Mouse (Mus musculus) olfactory bulb, adult 2 months (tissue): ENCODE data around the gene Kif22. TPM values are rescaled to one million over a fixed set of nuclear protein-coding genes. Genes with fewer than 3 reads are reported as not detected.

Experiments used
- H3K27ac ChIP-seq: fragments of 200-500 bp; 2 replicates; pipeline ENCODE4 v1.5.1; 2012; ENCODE audit warnings: low read depth, low read length; ENCODE audit not compliant: insufficient read depth
- H3K4me1 ChIP-seq: fragments of 200-500 bp; 2 replicates; pipeline ENCODE4 v1.6.1; 2012; ENCODE audit warnings: low read length; ENCODE audit not compliant: control insufficient read depth, insufficient read depth
- H3K4me3 ChIP-seq: fragments of 200-500 bp; 2 replicates; pipeline ENCODE4 v1.5.1; 2012; ENCODE audit warnings: mild to moderate bottlenecking, low read depth, low read length, moderate library complexity; ENCODE audit not compliant: insufficient read depth
- CTCF ChIP-seq: fragments of 200-500 bp; IDR thresholded peaks from 2 replicates; pipeline ENCODE4 v1.5.1; 2012; ENCODE audit warnings: low read depth, mild to moderate bottlenecking, low read length, moderate library complexity; ENCODE audit not compliant: insufficient read depth
- POLR2A ChIP-seq: fragments of 200-500 bp; IDR thresholded peaks from 2 replicates; pipeline ENCODE4 v1.6.1; 2012; ENCODE audit warnings: mild to moderate bottlenecking, low read depth, low read length, moderate library complexity; ENCODE audit not compliant: insufficient read depth
- WGBS: fragments of 180-500 bp; shearing (Covaris S2); methylation state at CpG from one replicate; pipeline ENCODE4 v1.1.7; 2018; 5-methylcytosine and 5-hydroxymethylcytosine counted together
- polyA plus RNA-seq: library from polyadenylated mRNA; stranded (reverse); fragments of >200 nt; gene quantifications from 2 replicates; pipeline ENCODE4 v1.2.4, GENCODE M21; 2012; ENCODE audit warnings: low replicate concordance; ENCODE audit not compliant: missing spikeins, insufficient read depth, insufficient read length

Kif22 gene
- polyA plus RNA-seq, 1 experiment: not detected

- TF ChIP-seq POLR2A (no peak), CTCF (peak; percentile 32)
- WGBS: 2% methylated on average over 30 of the region's 30 CpGs
- Histone ChIP-seq H3K4me1 (peaks cover 48% of the 10 kb centered on the region), H3K4me3 (peak overlapping the region; percentile 97), H3K27ac (peak overlapping the region; percentile 79)
These were observed 17.3 kb downstream of the Kif22 start for GRCm38 (mm10) chr7:127024755-127025555.

- Histone ChIP-seq H3K4me3 (peak overlapping the region; percentile 97), H3K4me1 (peaks cover 57% of the 10 kb centered on the region), H3K27ac (0 out of 2 replicates have a peak overlapping the region, but pooled peaks have one; percentile 79)
- WGBS: 12% methylated on average over 19 of the region's 19 CpGs
- TF ChIP-seq POLR2A: no peak
- no peak for TF ChIP-seq CTCF
These were observed 18.2 kb downstream of the Kif22 start for GRCm38 (mm10) chr7:127023896-127024690.

GRCm38 (mm10) chr7:127023272-127023691 lies 19.0 kb downstream of the Kif22 start:
- TF ChIP-seq POLR2A (no peak), CTCF (no peak)
- Histone ChIP-seq H3K27ac (no peak overlapping the region), H3K4me3 (no peak overlapping the region), H3K4me1 (peaks cover 64% of the 10 kb centered on the region)
- 73% methylated on average over 13 of the region's 13 CpGs for WGBS

- Histone ChIP-seq H3K4me3 (no peak overlapping the region), H3K27ac (no peak overlapping the region), H3K4me1 (peaks cover 64% of the 10 kb centered on the region)
- TF ChIP-seq POLR2A (no peak), CTCF (no peak)
- WGBS: 72% methylated on average over 7 of the region's 7 CpGs
These were observed 19.6 kb downstream of the Kif22 start for GRCm38 (mm10) chr7:127022528-127023271.

- TF ChIP-seq CTCF (no peak), POLR2A (no peak)
- H3K4me1 ChIP-seq: peaks cover 67% of the 10 kb centered on the region
- H3K27ac ChIP-seq: peak overlapping the region; percentile 60
- WGBS: 33% methylated on average over 5 of the region's 5 CpGs
- H3K4me3 ChIP-seq: peak overlapping the region; percentile 61
These were observed 20.4 kb downstream of the Kif22 start for GRCm38 (mm10) chr7:127021563-127022527.

- TF ChIP-seq POLR2A (peak; percentile 9; the same call in 1 of the 2 replicates), CTCF (no peak)
- peaks cover 67% of the 10 kb centered on the region for H3K4me1 ChIP-seq
- WGBS: 2% methylated on average over 36 of the region's 37 CpGs
- peak within 1 kb of the TSS; percentile 61 for H3K4me3 ChIP-seq
- peak within 1 kb of the TSS; percentile 60 for H3K27ac ChIP-seq
These were observed 21.2 kb downstream of the Kif22 start, which contains the start of the genes Gm42742 and Prrt2 for GRCm38 (mm10) chr7:127020901-127021562. TSS of gene Gm42742 (minus strand) at chr7:127021097. TSS of gene Prrt2 (minus strand) at chr7:127021211.

GRCm38 (mm10) chr7:127020491-127020890 lies 21.8 kb downstream of the Kif22 start:
- Histone ChIP-seq H3K27ac (peak overlapping the region; percentile 56), H3K4me1 (peaks cover 71% of the 10 kb centered on the region), H3K4me3 (peak overlapping the region; percentile 61)
- no peak for TF ChIP-seq CTCF
- TF ChIP-seq POLR2A: no peak
- WGBS: 15% methylated on average over 5 of the region's 5 CpGs

GRCm38 (mm10) chr7:127020031-127020430 lies 22.2 kb downstream of the Kif22 start:
- Histone ChIP-seq H3K4me3 (peak overlapping the region; percentile 61), H3K27ac (peak overlapping the region; percentile 56), H3K4me1 (peaks cover 71% of the 10 kb centered on the region)
- WGBS: 36% methylated on average over 3 of the region's 3 CpGs
- TF ChIP-seq POLR2A (no peak), CTCF (no peak)
